Mouse (Mus musculus) kidney, embryonic 16.5 days (tissue): ENCODE measurements around the gene Elavl3. TPM values are rescaled to one million over a fixed set of nuclear protein-coding genes. Genes with fewer than 3 reads are reported as not detected.

Experiments used
- ATAC-seq: fragments of 200-750 bp; cut with Nextera tagmentation; 2 replicates; pipeline ENCODE4 v1.8.0; 2017; ENCODE audit warnings: moderate TSS enrichment; ENCODE audit not compliant: low FRiP score, low TSS enrichment
- H3K27ac ChIP-seq: fragments of 300-500 bp; sonication (generic); 2 replicates; pipeline ENCODE4 v1.5.1; 2014; ENCODE audit warnings: low read length
- H3K27me3 ChIP-seq: fragments of 300-500 bp; sonication (generic); 2 replicates; pipeline ENCODE4 v1.6.1; 2014; ENCODE audit warnings: low read length, control low read depth, mixed read lengths; ENCODE audit not compliant: insufficient read depth
- H3K36me3 ChIP-seq: fragments of 300-500 bp; sonication (generic); 2 replicates; pipeline ENCODE4 v1.6.1; 2014; ENCODE audit warnings: low read length, control low read depth, mixed read lengths; ENCODE audit not compliant: insufficient read depth
- H3K4me1 ChIP-seq: fragments of 300-500 bp; sonication (generic); 2 replicates; pipeline ENCODE4 v1.6.1; 2014; ENCODE audit warnings: low read length, control low read depth, mixed read lengths; ENCODE audit not compliant: insufficient read depth
- H3K4me2 ChIP-seq: fragments of 300-500 bp; sonication (generic); replicated peaks from 2 replicates; pipeline ENCODE4 v1.6.1; 2014; ENCODE audit warnings: low read depth, low read length
- H3K4me3 ChIP-seq: fragments of 300-500 bp; sonication (generic); 2 replicates; pipeline ENCODE4 v1.5.1; 2014; ENCODE audit warnings: mild to moderate bottlenecking, low read length
- H3K9ac ChIP-seq: fragments of 300-500 bp; sonication (generic); replicated peaks from 2 replicates; pipeline ENCODE4 v1.6.1; 2014; ENCODE audit warnings: low read length
- H3K9me3 ChIP-seq: fragments of 300-500 bp; sonication (generic); 2 replicates; pipeline ENCODE4 v1.6.1; 2016; ENCODE audit warnings: low read length, control low read depth
- WGBS: fragments of 180-500 bp; shearing (Covaris S2); extraction: QIAGEN DNeasy Blood & Tissue Kit; methylation state at CpG from one replicate; pipeline ENCODE4 v1.1.7; 2014; 5-methylcytosine and 5-hydroxymethylcytosine counted together
- polyA plus RNA-seq: library from polyadenylated mRNA; unstranded; fragments of >200 nt; fragmentation: Nextera tagmentation; extraction: Ambion mirVana; gene quantifications from 2 replicates; pipeline ENCODE4 v1.2.1, GENCODE M21; 2015

The Elavl3 gene
- polyA plus RNA-seq, 1 experiment from 2014 or later, result 0.10 TPM

DNA sequence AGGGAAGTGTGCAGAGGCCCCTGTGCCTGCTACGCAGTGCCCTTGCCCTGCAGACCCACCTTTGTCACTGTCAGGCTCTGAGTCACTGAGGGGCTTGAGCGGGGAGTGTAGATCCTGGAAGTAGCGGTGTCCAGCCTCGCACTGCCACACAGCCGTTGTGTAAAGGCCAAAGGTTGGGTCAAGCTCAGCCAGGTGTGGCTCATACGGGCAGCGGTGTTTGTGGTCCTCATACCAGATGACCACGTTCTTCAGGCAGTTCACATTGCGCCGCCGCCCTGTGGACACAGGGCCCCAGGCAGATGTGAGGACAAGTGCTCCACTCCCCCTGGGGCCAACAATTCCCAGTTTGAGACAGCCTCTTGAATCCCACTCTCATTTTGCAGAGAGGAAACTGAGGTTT, 13.8 kb upstream of the Elavl3 start:
- ATAC-seq, result no peak
- H3K36me3 ChIP-seq, result peaks cover 43% of the 10 kb centered on the region
- H3K27me3 ChIP-seq, result no peaks in the 10 kb centered on the region
- H3K4me1 ChIP-seq, result peaks cover 6% of the 10 kb centered on the region
- no peak overlapping the region for H3K4me3 ChIP-seq
- H3K27ac ChIP-seq, result no peak overlapping the region
- H3K9me3 ChIP-seq, result no peaks in the 10 kb centered on the region
- WGBS, result 86% methylated on average over 11 of the region's 11 CpGs
- H3K9ac ChIP-seq, result no peak overlapping the region
- no peak overlapping the region for H3K4me2 ChIP-seq

DNA sequence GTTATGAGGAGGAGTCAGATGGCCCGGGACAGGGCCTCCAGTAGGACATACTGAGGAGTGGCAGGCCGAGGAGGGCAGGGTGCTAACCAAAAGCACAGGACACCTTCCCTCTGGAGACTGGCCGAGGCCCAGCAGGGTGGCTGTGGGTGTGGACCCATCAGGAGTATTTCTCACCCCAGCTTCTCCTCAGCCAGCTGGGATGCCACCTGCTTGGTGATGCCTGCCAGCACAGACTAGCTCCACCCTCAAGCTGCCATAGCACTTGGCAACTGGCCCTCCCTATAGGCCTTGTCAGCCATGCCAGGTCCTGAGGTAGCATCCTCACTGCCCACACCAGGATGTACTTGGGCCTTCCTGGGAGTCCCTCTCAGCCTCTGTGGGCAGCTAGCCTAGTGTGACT, 12.5 kb upstream of the Elavl3 start:
- WGBS, result 83% methylated on average over 3 of the region's 3 CpGs
- peaks cover 48% of the 10 kb centered on the region for H3K36me3 ChIP-seq

DNA sequence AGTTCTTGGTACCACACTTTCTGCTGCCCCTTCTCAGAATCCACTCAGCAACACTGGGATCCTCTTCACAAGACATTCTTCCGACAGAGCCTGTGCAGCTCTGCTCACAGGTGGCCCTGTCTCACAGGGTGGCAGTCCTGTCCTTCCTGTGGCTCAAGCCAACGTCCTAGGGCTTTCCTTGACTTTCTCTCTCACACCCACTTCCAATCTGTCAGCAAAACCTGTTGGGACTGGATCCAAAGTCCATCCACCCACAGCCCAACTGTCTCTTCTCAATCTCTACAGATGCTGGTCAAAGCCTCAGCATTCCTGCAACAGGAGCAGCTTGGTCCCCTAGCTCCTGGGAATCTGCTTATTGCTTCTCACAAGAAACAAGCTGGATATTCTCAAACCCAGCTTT, 9.5 kb upstream of the Elavl3 start:
- 81% methylated on average over 2 of the region's 2 CpGs for WGBS
- Histone ChIP-seq H3K27me3 (peaks cover 1% of the 10 kb centered on the region; the same call in 1 of the 2 replicates), H3K4me1 (no peaks in the 10 kb centered on the region), H3K9me3 (no peaks in the 10 kb centered on the region), H3K9ac (no peak overlapping the region), H3K27ac (no peak overlapping the region), H3K36me3 (peaks cover 54% of the 10 kb centered on the region), H3K4me3 (no peak overlapping the region), H3K4me2 (no peak overlapping the region)
- no peak for ATAC-seq

More for the DNA sequence above, 12.5 kb upstream of the Elavl3 start:
- Histone ChIP-seq H3K9ac (no peak overlapping the region), H3K4me2 (no peak overlapping the region), H3K27me3 (no peaks in the 10 kb centered on the region), H3K9me3 (no peaks in the 10 kb centered on the region), H3K4me3 (no peak overlapping the region), H3K27ac (no peak overlapping the region), H3K4me1 (no peaks in the 10 kb centered on the region)
- ATAC-seq, result no peak

DNA sequence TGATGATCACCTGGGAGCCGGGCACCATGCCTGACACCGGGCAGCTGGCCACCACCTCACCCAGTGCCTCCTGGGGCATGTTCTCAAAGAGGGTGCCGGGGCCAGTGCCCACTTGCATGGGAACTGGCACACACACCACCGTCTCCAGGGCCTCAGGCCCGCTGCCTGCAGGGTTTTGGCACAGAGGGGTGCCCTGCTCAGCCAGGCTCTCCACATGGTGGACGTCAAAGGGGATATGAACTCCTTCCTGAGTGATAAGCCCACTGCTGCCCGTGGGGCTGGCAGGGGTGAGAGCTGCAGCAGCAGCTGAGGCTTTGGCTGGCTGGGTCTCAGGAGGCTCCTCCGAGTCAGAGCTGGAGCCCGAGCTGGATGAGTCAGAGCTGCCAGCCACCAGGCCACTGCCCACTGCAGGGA, 6.2 kb upstream of the Elavl3 start:
- Histone ChIP-seq H3K4me1 (peaks cover 6% of the 10 kb centered on the region; the same call in 1 of the 2 replicates), H3K4me2 (no peak overlapping the region), H3K9me3 (no peaks in the 10 kb centered on the region), H3K4me3 (no peak overlapping the region), H3K27ac (no peak overlapping the region), H3K9ac (no peak overlapping the region), H3K27me3 (peaks cover 24% of the 10 kb centered on the region), H3K36me3 (peaks cover 31% of the 10 kb centered on the region)
- WGBS, result 89% methylated on average over 9 of the region's 9 CpGs
- no peak for ATAC-seq

- ATAC-seq, result no peak
- H3K9ac ChIP-seq, result no peak overlapping the region
- 92% methylated on average over 9 of the region's 9 CpGs for WGBS
- H3K27ac ChIP-seq, result no peak overlapping the region
- H3K4me3 ChIP-seq, result no peak overlapping the region
- no peak overlapping the region for H3K4me2 ChIP-seq
- H3K27me3 ChIP-seq, result peaks cover 33% of the 10 kb centered on the region
- H3K4me1 ChIP-seq, result peaks cover 6% of the 10 kb centered on the region; the same call in 1 of the 2 replicates
- peaks cover 31% of the 10 kb centered on the region for H3K36me3 ChIP-seq
- no peaks in the 10 kb centered on the region for H3K9me3 ChIP-seq
These were observed 5.3 kb upstream of the Elavl3 start for GRCm38 (mm10) chr9:22057031-22057517.

DNA sequence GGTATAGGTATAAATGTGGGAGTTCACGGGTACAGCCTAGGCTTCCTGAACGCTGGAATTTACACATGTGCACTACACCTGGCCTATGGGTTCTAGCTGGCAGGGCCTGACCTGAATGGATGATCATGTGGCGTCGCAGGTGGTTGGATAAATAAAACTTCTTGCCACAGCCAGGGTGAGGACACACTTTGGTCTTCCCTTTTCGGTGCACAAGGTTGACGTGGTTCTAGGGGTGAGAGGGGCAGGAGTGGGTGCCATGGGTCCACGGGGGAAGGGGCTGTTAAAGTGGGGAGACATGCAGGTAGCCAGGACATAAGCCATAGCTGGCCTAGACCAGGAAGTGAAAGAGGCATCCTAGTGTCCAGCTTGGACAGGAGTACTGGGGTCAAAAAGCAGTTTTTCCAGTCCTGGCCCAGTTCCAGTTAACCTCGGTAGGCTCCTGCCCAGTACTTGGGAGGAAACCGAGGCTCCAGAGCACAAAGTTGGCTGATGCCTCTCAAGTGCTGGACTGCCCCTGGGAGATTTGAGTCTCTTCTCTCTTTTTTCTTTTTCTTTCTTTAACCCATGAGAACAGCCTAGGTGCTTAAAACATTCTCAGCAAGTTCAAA, 4.6 kb upstream of the Elavl3 start:
- Histone ChIP-seq H3K27ac (no peak overlapping the region), H3K27me3 (peaks cover 40% of the 10 kb centered on the region), H3K4me3 (no peak overlapping the region), H3K9me3 (no peaks in the 10 kb centered on the region), H3K9ac (no peak overlapping the region), H3K4me1 (peaks cover 11% of the 10 kb centered on the region), H3K36me3 (peaks cover 25% of the 10 kb centered on the region), H3K4me2 (no peak overlapping the region)
- WGBS, result 72% methylated on average over 9 of the region's 9 CpGs
- ATAC-seq, result no peak

GRCm38 (mm10) chr9:22055713-22056112, 3.9 kb upstream of the Elavl3 start:
- peaks cover 47% of the 10 kb centered on the region for H3K27me3 ChIP-seq
- H3K36me3 ChIP-seq, result peaks cover 21% of the 10 kb centered on the region
- 31% methylated on average over 29 of the region's 29 CpGs for WGBS
- H3K4me2 ChIP-seq, result no peak overlapping the region
- H3K9ac ChIP-seq, result no peak overlapping the region
- no peak for ATAC-seq
- H3K27ac ChIP-seq, result no peak overlapping the region
- no peaks in the 10 kb centered on the region for H3K9me3 ChIP-seq
- no peak overlapping the region for H3K4me3 ChIP-seq
- H3K4me1 ChIP-seq, result peaks cover 18% of the 10 kb centered on the region

DNA sequence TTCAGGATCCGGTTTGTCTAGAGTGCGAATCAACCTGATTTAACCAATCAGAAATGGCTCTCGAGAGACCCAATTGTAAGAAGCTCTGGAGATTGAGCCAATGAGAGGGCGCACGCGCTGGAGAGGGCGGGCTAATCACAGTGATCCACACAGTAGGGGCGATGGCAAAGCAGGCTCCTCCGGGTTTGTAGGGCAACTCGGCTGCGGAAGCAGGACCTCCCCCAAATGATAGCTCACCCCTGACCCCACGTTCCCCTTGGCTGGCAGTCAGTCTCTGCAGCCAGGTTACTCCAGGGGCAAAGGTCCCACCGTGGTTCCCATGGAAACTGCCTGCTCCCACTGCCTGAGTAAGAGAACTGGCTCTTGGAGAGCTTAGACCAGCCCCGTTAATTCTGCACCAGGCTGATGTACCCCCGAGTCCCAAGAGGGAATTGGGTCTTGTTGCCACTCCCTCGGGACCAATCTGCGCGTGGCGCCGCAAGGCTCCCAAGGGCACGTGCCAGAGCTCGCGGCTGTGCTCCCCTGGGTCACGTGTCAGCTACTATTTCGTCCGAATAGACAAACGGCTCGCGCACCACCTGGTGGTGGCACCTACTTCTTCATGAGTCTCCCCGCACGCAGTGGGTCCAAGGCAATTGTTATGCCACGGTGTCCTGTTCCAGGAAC, 2.7 kb upstream of the Elavl3 start:
- WGBS, result 2% methylated on average over 32 of the region's 32 CpGs
- Histone ChIP-seq H3K9me3 (no peaks in the 10 kb centered on the region), H3K4me3 (peak overlapping the region; percentile 3; the same call in 1 of the 2 replicates), H3K27me3 (peaks cover 59% of the 10 kb centered on the region), H3K4me2 (peak overlapping the region; percentile 43), H3K27ac (no peak overlapping the region), H3K36me3 (peaks cover 18% of the 10 kb centered on the region), H3K9ac (no peak overlapping the region), H3K4me1 (peaks cover 23% of the 10 kb centered on the region)
- ATAC-seq, result peak; percentile 39; the same call in 1 of the 2 replicates

GRCm38 (mm10) chr9:22053657-22054056, 1.8 kb upstream of the Elavl3 start:
- Histone ChIP-seq H3K4me3 (no peak overlapping the region), H3K27me3 (peaks cover 67% of the 10 kb centered on the region), H3K4me1 (peaks cover 23% of the 10 kb centered on the region), H3K4me2 (no peak overlapping the region), H3K36me3 (peaks cover 13% of the 10 kb centered on the region; the same call in 1 of the 2 replicates), H3K27ac (no peak overlapping the region), H3K9me3 (no peaks in the 10 kb centered on the region), H3K9ac (no peak overlapping the region)
- no peak for ATAC-seq
- 30% methylated on average over 6 of the region's 7 CpGs for WGBS
